Mouse (Mus musculus): ENCODE results near the gene Gm11568.

- no peak for TF ChIP-seq CTCF (IDR thresholded peaks at IDR 0.05; ENCODE audit: low read depth)
- TF ChIP-seq EP300 (IDR thresholded peaks at IDR 0.05; ENCODE audit: low read depth) = no peak
These were observed 1.0 kb downstream of the Gm11568 start for GRCm38 (mm10) chr11:99858761-99859160.
